Mouse (Mus musculus): Measurements from ENCODE around the gene Hist2h2ab.
A peak's percentile ranks its signal among the peaks of the same experiment; 100 is the strongest.
"Not testable (repeated sequence)": the region's sequence is repeated elsewhere in the genome, so short reads cannot be mapped to it uniquely, and the experiment has no call there.

Gene Hist2h2ab

GRCm38 (mm10) chr3:96238954-96239793 lies 19.5 kb downstream of the Hist2h2ab start, which contains the start of gene Hist2h3c2:
Hist2h3c2 (minus strand) TSS chr3:96239127.
- peak; percentile 78 for DNase-seq

- peak; percentile 97 for DNase-seq
Observed at GRCm38 (mm10) chr3:96239949-96240798, 20.5 kb downstream of the Hist2h2ab start, which contains the start of gene Hist2h2aa2. Hist2h2aa2 (minus strand) TSS chr3:96240276.

- no peak for DNase-seq
Observed at GRCm38 (mm10) chr3:96240799-96241197, 21.1 kb downstream of the Hist2h2ab start.

- peak; percentile 21 for DNase-seq
Observed at GRCm38 (mm10) chr3:96243921-96244572, 24.4 kb downstream of the Hist2h2ab start.

GRCm38 (mm10) chr3:96245003-96245886 lies 25.6 kb downstream of the Hist2h2ab start, which contains the start of gene Hist2h2aa1:
Hist2h2aa1 (plus strand) TSS chr3:96245497.
- peak; percentile 90 for DNase-seq

DNA sequence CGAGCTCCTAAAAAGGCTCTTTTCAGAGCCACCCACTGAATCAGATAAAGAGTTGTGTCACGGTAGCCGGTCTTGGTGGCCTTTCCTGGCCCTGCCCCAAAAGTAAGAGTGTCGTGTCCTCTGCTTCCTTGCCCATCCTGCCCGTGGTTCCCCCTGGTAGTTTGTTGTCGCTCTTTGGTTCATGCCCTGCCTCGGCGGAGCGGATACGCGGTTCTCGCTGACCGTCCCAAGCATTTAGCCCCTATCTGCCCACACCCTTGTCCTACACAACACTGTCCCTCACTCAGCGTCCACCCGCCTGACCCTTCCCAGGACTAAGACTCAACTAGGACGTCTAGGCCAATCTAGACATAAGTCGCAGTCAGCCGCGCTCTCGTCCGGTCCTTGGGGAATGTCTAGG lies 26.4 kb downstream of the Hist2h2ab start:
- not testable (repeated sequence) for DNase-seq

GRCm38 (mm10) chr3:96246427-96246856 lies 26.8 kb downstream of the Hist2h2ab start, which contains the start of gene Hist2h3c1:
Hist2h3c1 (plus strand) TSS chr3:96246685.
- peak; percentile 23 for DNase-seq

GRCm38 (mm10) chr3:96247356-96248140 lies 27.9 kb downstream of the Hist2h2ab start:
- no peak for DNase-seq

DNA sequence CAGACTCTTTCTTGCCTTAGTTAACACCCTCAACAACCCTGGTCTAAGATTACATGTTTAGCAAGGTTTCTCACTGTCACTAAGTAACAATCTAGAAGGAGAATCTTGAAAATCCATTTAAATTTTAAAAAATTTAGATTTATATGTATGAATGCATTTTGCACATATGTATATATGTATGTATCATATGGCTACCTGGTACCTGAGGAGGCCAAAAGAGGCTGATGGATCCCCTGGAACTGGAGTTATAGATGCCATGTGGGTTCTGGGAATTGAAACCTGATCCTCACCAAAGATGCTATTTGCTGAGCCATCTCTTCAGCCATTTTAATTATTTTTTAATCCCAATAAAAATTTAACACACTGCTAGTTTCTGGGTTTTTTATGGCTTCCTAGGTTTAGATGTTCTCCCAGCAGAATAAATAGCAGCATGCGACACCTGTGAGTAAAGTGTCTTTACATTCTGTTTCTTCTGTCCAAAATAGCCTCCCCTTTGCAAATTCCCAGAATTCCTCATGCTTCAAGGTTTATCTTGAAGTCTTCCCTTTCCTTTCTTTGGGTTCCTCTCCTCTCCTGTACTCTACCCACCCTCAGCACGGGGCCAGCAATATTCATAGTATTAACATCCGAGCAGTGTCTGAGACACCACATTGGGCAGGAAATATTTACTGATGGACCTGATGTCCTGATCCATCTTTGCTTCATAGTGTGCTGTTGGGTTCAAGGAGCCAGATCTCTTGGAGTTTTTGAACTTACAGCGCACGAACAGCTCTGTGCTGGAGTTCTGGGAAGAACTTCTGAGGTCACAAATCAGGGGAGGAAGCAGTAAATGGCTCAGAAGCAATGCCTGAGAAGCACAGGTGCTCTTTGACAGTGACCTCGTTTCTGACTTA lies 28.7 kb downstream of the Hist2h2ab start:
- DNase-seq = no peak

DNA sequence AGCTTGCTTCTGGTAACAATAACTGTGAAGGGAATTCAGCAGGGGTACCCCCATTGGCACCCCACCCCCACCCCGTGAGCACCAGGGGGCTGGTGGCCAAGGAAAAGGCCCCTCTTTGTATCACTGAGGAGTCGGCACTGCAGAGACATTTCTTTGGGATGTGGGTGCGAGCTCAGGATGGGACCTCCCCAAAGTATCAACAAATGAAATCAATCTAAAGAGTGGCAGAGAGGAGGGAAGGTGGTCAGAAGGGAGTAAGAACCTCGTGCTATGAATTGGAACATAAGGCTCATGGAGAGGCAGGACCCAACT lies 29.3 kb downstream of the Hist2h2ab start:
- no peak for DNase-seq

DNA sequence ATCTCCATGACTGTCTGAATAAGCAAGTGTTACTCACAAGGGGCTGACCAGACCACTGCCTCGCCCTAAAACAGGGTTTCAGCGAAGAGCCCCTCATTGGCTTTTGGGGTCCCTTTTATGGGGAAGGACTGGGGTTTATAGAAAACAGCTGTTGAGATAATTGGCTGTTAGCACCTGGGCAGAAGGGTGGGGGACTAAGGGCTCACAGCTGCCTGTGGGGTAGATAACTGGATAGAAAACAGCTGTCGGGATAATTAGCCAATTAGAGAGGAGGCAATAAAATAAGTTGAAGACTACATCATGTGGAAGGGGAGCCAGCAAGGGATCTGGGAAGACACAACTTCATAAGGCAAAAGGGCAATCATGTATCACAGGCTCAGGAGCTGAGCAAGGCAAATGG lies 31.2 kb downstream of the Hist2h2ab start:
- no peak for DNase-seq

DNA sequence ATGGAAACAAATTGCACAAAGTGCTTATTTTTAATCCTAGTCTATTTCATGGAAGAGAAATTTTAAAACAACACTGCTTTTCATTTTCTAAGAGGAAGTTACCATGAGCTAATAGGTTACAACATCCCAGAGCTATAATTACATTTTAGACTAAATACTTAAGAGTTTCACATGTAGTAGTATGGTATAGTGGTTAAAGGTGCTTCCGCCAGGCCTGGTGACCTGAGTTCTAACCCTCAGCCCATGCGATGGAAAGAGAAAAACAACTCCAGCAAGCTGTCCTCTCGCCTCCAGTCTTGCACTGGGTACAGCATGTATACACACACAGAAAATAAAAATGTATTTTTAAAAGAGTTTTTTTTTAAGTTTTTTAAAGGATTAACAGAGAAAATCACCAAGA lies 32.1 kb downstream of the Hist2h2ab start:
- no peak for DNase-seq

DNA sequence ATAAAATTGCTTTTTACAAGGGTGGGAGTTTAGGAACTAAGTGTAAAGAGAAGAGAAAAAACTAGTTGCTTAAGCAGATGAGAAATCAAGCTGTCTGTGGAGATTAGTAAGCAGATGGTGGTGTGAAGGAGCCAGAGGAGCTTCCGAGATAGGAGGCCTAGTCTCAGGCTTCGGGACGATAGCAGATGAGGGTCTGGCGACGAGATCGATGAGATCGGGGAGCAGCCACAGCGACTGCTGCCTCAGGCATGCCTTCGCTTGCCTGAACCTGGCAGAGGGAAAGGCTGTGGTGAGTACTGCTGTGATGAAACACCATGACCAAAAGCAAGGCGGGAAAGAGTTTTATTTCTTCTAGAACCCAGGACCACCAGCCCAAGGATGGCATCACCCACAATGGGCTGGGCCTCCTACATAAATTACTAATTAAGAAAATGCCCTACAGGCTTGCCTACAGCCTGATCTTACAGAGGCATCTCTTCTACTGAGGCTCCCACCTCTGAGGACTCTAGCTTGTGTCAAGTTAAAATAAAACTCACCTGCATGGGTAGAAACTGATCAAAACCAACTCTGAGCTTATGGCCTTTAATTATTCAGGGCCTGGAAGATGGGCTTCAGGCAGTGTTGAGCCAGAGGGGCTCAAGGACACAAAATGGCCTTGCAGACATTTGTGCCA lies 35.2 kb downstream of the Hist2h2ab start:
- no peak for DNase-seq

- no peak for DNase-seq
Observed at GRCm38 (mm10) chr3:96255926-96256593, 36.4 kb downstream of the Hist2h2ab start.

GRCm38 (mm10) chr3:96257190-96257589 lies 37.5 kb downstream of the Hist2h2ab start:
- no peak for DNase-seq

- DNase-seq = no peak
Observed at GRCm38 (mm10) chr3:96260220-96260619, 40.6 kb downstream of the Hist2h2ab start.

GRCm38 (mm10) chr3:96261623-96262022 lies 42.0 kb downstream of the Hist2h2ab start:
- no peak for DNase-seq

- peak; percentile 86 for DNase-seq
Observed at GRCm38 (mm10) chr3:96262216-96262875, 42.7 kb downstream of the Hist2h2ab start.

Data from kidney, postnatal 14 days (tissue).